Mouse (Mus musculus) bone marrow, adult 2 months (tissue): Measurements from ENCODE around the gene Phf19.

Experiments
- CTCF ChIP-seq: fragments of 200-500 bp; IDR thresholded peaks from 2 replicates; pipeline ENCODE4 v1.5.1; 2011; ENCODE audit warnings: low read length, control low read depth; ENCODE audit not compliant: control insufficient read depth, insufficient read depth
- POLR2A ChIP-seq: fragments of 200-500 bp; IDR thresholded peaks from 2 replicates; pipeline ENCODE4 v1.6.1; 2011; ENCODE audit warnings: low read depth, mild to moderate bottlenecking, control low read depth, low read length, borderline replicate concordance; ENCODE audit not compliant: control insufficient read depth

- TF ChIP-seq CTCF (no peak), POLR2A (no peak)
Observed at GRCm38 (mm10) chr2:34951469-34951868, 37.6 kb upstream of the Phf19 start.
